Mouse (Mus musculus) midbrain, postnatal 0 days (tissue): ENCODE measurements around the gene Il31ra. TPM values are rescaled to one million over a fixed set of nuclear protein-coding genes. Genes with fewer than 3 reads are reported as not detected.
"Not testable (repeated sequence)": the region's sequence is repeated elsewhere in the genome, so short reads cannot be mapped to it uniquely, and the experiment has no call there.

ENCODE experiments used
- ATAC-seq: fragments of 200-750 bp; cut with Nextera tagmentation; 2 replicates; pipeline ENCODE4 v1.8.0; 2017; ENCODE audit warnings: moderate number of reproducible peaks, mild to moderate bottlenecking, moderate TSS enrichment, moderate library complexity; ENCODE audit not compliant: low FRiP score
- DNase-seq: peaks from one replicate; pipeline ENCODE4 v3.0.0-alpha.2; 2015; ENCODE audit warnings: low spot score
- H3K27ac ChIP-seq: fragments of 300-500 bp; sonication (generic); 2 replicates; pipeline ENCODE4 v1.5.1; 2014; ENCODE audit warnings: low read depth, mild to moderate bottlenecking, low read length, mixed read lengths
- H3K27me3 ChIP-seq: fragments of 300-500 bp; sonication (generic); 2 replicates; pipeline ENCODE4 v1.6.1; 2014; ENCODE audit warnings: low read length, control low read depth, mixed read lengths; ENCODE audit not compliant: insufficient read depth
- H3K36me3 ChIP-seq: fragments of 300-500 bp; sonication (generic); 2 replicates; pipeline ENCODE4 v1.6.1; 2014; ENCODE audit warnings: low read length, control low read depth, mixed read lengths; ENCODE audit not compliant: insufficient read depth
- H3K4me1 ChIP-seq: fragments of 300-500 bp; sonication (generic); 2 replicates; pipeline ENCODE4 v1.6.1; 2014; ENCODE audit warnings: mild to moderate bottlenecking, control low read depth, antibody characterized with exemption, low read length, mixed read lengths; ENCODE audit not compliant: insufficient read depth
- H3K4me2 ChIP-seq: fragments of 300-500 bp; sonication (generic); 2 replicates; pipeline ENCODE4 v1.6.1; 2014; ENCODE audit warnings: low read depth, mild to moderate bottlenecking, low read length, mixed read lengths; ENCODE audit not compliant: poor library complexity, severe bottlenecking
- H3K4me3 ChIP-seq: fragments of 300-500 bp; sonication (generic); 2 replicates; pipeline ENCODE4 v1.5.1; 2014; ENCODE audit warnings: low read depth, mild to moderate bottlenecking, low read length, moderate library complexity
- H3K9ac ChIP-seq: fragments of 300-500 bp; sonication (generic); replicated peaks from 2 replicates; pipeline ENCODE4 v1.6.1; 2014; ENCODE audit warnings: mild to moderate bottlenecking, low read length, moderate library complexity, mixed read lengths; ENCODE audit not compliant: poor library complexity, severe bottlenecking
- H3K9me3 ChIP-seq: fragments of 300-500 bp; sonication (generic); 2 replicates; pipeline ENCODE4 v1.6.1; 2016; ENCODE audit warnings: low read length, control low read depth
- CTCF ChIP-seq: IDR thresholded peaks from 2 replicates; pipeline ENCODE4 v1.5.1; 2016; ENCODE audit warnings: antibody characterized with exemption, mild to moderate bottlenecking
- WGBS: fragments of 180-500 bp; shearing (Covaris S2); extraction: QIAGEN DNeasy Blood & Tissue Kit; methylation state at CpG from one replicate; pipeline ENCODE4 v1.1.7; 2014; 5-methylcytosine and 5-hydroxymethylcytosine counted together
- polyA plus RNA-seq: library from polyadenylated mRNA; unstranded; fragments of >200 nt; fragmentation: Nextera tagmentation; extraction: Ambion mirVana; gene quantifications from 2 replicates; pipeline ENCODE4 v1.2.1, GENCODE M21; 2015
- total RNA-seq: library from RNA; depleted of rRNA; stranded (reverse); fragments of >200 nt; gene quantifications from 2 replicates; pipeline ENCODE4 v1.2.3, GENCODE M21; 2014; rRNA removed

The Il31ra gene
- 0.05 TPM in 2 replicates for total RNA-seq
- 0.07 and 0.09 TPM in 2 replicates for polyA plus RNA-seq

DNA sequence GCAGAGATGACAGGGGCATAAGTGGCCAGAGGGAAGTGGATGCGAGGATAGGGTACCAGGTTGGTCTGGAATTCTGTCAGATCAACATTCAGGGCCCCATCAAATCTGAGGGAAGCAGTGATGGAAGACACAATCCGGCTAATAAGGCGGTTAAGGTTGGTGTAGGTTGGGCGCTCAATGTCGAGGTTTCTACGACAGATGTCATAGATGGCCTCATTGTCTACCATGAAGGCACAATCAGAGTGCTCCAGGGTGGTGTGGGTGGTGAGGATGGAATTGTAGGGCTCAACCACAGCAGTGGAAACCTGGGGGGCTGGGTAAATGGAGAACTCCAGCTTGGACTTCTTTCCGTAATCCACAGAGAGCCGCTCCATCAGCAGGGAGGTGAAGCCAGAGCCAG lies at the start of gene Il31ra:
Gene Il31ra (minus strand): TSS at position 101 of the 400 bp plus-strand sequence.
- H3K9ac ChIP-seq, DNase-seq, H3K4me3 ChIP-seq, H3K27ac ChIP-seq, ATAC-seq, H3K9me3 ChIP-seq, H3K4me2 ChIP-seq, H3K4me1 ChIP-seq, H3K27me3 ChIP-seq, H3K36me3 ChIP-seq: not testable (repeated sequence)
- WGBS, result 94% methylated on average over 5 of the region's 8 CpGs

DNA sequence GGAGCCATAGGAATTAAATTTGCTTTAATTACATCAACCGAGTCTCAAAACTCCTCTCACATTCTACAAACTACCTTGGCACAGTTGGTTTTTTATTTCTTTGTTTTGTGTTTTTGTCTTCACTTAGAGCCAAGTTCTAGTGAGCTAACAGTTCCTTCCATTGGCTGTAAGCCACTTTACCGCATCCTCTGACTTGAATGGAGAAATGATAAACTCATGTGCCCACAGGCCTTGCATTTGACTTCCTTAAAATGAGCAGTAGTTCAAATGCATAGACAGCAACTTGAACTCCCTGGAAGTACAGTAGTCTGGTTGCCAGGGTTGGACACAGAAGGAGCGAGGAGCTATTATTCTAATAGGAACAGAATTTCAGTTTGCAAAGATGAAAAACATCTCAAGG lies 48.7 kb upstream of the Il31ra start:
- no peak for TF ChIP-seq CTCF

DNA sequence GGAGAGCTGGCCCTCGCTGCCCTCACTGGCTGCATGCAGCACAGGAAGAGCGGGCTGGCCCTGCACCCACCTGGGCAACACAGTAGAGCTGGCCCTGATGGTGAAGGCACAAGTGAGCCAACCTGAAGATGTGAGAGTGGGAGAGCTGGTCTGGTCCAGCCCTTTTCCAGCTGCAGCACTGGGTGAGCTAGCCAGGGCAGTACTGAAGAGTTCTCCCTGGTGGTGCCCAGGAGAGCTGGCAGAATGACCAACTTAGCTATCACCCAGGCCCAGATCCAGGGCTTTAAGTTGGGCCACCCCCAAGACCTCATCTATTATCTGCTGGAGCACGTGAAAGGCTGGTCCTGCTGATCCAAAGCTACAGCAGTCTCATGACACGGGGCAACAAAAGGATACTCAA lies 45.0 kb upstream of the Il31ra start:
- Histone ChIP-seq H3K4me3 (no peak overlapping the region), H3K27me3 (no peaks in the 10 kb centered on the region), H3K9me3 (no peaks in the 10 kb centered on the region), H3K4me2 (no peak overlapping the region), H3K36me3 (no peaks in the 10 kb centered on the region), H3K27ac (no peak overlapping the region), H3K9ac (no peak overlapping the region), H3K4me1 (no peaks in the 10 kb centered on the region)
- WGBS, result 68% methylated on average over 4 of the region's 4 CpGs
- no peak for TF ChIP-seq CTCF
- no peak for ATAC-seq
- no peak for DNase-seq

More for the DNA sequence above, 48.7 kb upstream of the Il31ra start:
- DNase-seq, result no peak
- WGBS, result 90% methylated on average over 3 of the region's 3 CpGs
- Histone ChIP-seq H3K36me3 (no peaks in the 10 kb centered on the region), H3K4me3 (no peak overlapping the region), H3K27me3 (no peaks in the 10 kb centered on the region), H3K27ac (no peak overlapping the region), H3K9ac (no peak overlapping the region), H3K9me3 (no peaks in the 10 kb centered on the region), H3K4me1 (no peaks in the 10 kb centered on the region), H3K4me2 (no peak overlapping the region)
- ATAC-seq, result no peak

DNA sequence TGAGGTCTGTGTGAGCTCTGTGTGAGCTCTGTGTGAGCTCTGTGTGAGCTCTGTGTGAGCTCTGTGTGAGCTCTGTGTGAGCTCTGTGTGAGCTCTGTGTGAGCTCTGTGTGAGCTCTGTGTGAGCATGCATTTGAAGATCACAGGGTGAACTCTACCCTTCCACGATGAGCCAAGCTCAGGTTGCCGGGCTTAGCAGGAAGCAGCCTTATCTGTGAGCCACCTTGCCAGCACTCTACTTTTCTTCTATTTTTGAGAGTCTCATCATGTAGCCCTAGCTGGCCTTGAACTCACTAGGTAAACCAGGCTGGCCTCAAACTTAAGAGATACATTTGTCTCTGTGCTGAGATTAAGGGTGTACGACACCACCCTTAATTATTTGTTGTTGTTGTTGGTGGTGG lies 42.3 kb upstream of the Il31ra start:
- ATAC-seq (no peak), DNase-seq (no peak)
- 35% methylated on average over 3 of the region's 3 CpGs for whole genome bisulfite sequencing
- H3K9me3 ChIP-seq, result no peaks in the 10 kb centered on the region
- H3K4me1 ChIP-seq, result no peaks in the 10 kb centered on the region
- no peaks in the 10 kb centered on the region for H3K27me3 ChIP-seq
- no peak for TF ChIP-seq CTCF
- no peaks in the 10 kb centered on the region for H3K36me3 ChIP-seq
- H3K4me2 ChIP-seq, result no peak overlapping the region
- H3K27ac ChIP-seq, result no peak overlapping the region
- no peak overlapping the region for H3K9ac ChIP-seq
- no peak overlapping the region for H3K4me3 ChIP-seq

DNA sequence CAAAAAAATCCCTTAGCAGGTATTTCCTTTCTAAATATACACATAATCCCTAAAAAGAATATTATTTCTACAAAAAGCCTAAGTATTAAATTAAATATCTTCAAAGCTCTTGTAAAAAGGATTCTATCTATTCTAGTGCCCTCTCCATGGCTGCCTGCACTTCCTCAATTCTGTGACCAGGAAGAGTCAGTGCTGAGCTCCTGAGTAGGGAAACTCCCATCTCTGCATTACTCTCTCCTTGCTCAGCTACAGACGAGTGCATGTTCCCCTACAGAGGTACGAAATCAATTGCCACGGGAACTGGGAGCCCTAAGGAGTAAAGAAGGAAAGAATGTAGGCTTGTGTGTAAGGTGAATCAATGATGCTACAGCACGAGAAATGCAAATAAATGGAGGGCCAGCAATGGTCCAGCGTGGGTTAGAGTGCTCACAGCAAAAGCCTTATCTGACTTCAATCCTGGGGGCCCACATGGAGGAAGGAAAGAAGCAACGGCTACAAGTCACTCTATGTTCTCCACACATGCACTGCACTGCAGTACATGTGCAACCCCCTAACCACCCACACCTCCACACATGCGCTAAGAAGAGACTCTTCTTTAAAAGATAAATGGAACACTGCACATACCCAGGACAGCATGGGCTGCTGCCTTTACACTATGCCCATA lies 41.1 kb upstream of the Il31ra start:
- DNase-seq, result no peak
- Histone ChIP-seq H3K36me3 (no peaks in the 10 kb centered on the region), H3K27ac (no peak overlapping the region), H3K27me3 (no peaks in the 10 kb centered on the region), H3K9me3 (no peaks in the 10 kb centered on the region), H3K4me1 (no peaks in the 10 kb centered on the region), H3K9ac (no peak overlapping the region), H3K4me3 (no peak overlapping the region), H3K4me2 (no peak overlapping the region)
- no peak for TF ChIP-seq CTCF
- ATAC-seq, result no peak
- whole genome bisulfite sequencing, result 56% methylated on average over 7 of the region's 7 CpGs

DNA sequence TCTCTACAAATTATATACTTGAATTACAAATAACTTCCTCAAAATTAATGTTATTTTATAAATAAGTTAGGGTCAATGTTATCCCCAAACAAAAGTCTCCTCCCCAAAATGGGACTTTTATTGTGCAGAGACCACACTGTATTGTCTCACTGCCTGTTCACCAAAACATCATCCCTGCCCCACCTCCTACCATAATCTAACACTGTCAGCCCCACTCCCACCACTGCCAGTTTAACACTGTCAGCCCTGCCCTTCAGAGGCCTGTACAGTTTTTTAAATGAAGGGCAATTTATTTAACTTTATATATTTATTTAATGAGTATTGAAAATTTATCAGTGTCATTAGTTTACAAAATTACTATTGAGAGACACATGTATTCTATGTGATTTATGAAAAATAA lies 31.4 kb upstream of the Il31ra start:
- H3K27me3 ChIP-seq, result no peaks in the 10 kb centered on the region
- no peak for DNase-seq
- H3K27ac ChIP-seq, result no peak overlapping the region
- no peak for ATAC-seq
- H3K9ac ChIP-seq, result no peak overlapping the region
- TF ChIP-seq CTCF, result no peak
- no peak overlapping the region for H3K4me2 ChIP-seq
- H3K36me3 ChIP-seq, result no peaks in the 10 kb centered on the region
- no peaks in the 10 kb centered on the region for H3K9me3 ChIP-seq
- no peaks in the 10 kb centered on the region for H3K4me1 ChIP-seq
- no peak overlapping the region for H3K4me3 ChIP-seq
